Mouse (Mus musculus): ENCODE data around the gene Pde1a.
"Not testable (repeated sequence)": the region's sequence is repeated elsewhere in the genome, so short reads cannot be mapped to it uniquely, and the experiment has no call there.

Gene Pde1a

GRCm38 (mm10) chr2:79945898-79946675 is 183.2 kb downstream of the Pde1a start:
- no peak for DNase-seq

DNA sequence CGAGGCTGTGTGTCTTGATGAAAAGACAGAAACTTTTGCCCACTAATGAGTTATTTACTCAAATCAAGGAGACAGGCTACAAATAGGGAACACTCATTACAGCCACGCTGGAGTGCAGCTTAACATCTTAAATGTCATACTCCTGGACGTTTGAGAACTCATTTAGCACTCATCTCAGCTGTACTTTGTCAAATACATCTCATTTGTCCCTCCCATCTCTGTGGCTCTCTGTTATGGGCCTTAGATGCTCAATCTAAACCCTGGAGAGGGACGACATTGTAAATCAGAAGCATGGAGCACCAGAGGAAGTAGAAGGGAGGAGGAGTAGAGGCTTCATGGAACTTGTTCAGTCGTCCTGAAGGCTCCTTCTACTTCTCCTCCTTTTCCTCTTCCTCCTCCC is 194.6 kb downstream of the Pde1a start:
- DNase-seq = no peak

GRCm38 (mm10) chr2:79922356-79922755 is 206.9 kb downstream of the Pde1a start:
- no peak for DNase-seq

DNA sequence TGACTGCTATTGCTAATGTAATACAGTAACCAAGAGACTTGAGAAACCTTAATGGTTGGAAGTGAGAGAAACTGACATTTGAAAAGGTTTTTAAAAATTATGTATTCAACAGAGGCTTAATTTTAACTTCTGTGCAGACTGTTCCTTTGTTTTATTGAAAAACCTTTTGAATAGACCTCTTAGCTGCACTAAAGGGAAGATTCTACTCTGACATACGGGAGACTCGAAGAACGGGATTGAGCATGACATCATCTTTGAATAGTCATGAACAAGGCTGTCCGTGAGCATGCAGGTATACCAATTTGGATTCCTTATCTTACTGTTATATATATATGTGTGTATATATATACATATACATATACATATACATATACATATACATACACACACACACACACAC is 207.9 kb downstream of the Pde1a start:
- no peak for DNase-seq

DNA sequence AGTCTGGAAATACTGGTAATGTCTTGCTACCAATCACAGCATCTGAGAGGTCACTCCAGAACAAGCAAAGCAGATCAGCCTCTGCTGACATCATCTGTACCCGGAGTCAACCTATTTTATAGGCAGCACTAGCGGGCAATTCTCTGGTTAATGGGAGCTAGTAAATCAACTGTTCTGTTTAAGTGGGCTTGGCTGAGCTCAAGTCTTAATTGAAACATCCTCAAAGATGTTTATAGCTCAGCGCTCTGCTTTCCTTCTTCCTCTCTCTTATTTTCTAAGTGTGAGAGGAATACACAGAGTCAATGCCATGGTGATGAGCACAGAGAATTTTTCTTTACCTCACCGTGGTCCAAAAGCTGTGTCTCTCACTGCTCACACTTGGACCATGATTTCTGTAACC is 208.8 kb downstream of the Pde1a start:
- DNase-seq = no peak

GRCm38 (mm10) chr2:79901841-79902510 is 227.3 kb downstream of the Pde1a start:
- DNase-seq = no peak

DNA sequence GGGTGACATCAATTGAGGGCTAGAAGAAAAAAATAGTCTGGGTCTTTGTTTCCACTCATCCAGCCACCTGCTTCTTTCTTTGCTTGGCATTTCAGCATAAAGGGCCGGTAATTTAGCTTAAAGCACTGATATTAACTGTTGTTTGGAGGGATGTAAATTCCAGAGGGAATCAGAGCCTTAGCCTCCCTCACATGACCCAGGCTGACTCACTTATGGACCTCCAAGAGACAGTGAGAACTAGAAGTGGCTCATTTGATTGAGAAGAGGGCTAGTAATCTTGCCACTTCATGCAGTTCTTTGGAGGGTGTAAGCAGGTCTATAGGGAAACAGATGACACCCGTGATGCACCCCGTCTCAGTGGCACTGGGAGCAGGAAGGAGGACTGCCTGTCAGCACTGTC is 230.7 kb downstream of the Pde1a start:
- DNase-seq = no peak

- DNase-seq = peak in 1 of 2 experiments; percentile 5
Observed at GRCm38 (mm10) chr2:79892829-79893228, 236.4 kb downstream of the Pde1a start.

DNA sequence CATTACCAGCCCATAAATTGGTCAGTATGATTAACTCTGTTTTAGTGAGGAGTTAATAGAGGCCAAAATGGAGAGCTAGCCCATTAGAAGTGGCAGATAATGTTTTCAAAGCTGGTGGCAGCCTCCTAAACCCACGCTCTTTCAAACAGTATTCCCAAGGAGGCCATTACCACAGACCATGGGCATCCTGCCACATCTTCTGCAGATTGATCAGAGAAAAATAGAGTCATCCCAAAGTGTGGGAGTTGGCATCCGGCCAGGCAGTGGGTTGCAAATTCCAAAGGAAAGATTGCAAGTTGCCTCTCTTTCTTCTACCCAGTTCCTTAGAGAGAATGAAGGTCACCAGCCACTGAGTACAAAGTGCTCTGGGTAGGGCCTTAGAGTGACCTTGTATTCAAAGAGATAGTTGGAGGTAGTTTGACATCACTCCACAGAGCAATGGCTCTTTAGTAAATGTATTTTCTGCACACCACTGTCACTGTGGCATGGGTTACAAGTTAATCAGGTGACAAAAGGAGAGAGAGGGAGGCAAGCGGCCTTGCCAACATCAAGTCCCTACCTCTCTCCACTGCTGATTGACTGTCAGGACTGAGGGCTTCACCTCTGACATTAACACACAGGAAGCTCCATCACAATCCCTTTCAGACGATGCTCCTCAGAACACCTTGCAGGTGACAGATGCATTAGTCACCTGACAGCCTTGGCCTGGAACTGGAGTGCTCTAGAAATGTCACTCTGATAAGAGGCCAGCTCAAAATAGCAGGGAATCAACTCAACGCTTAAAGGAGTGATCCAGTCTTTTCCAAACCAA is 237.3 kb downstream of the Pde1a start:
- DNase-seq = peak; percentile 36 to 39

GRCm38 (mm10) chr2:79890726-79891125 is 238.5 kb downstream of the Pde1a start:
- DNase-seq = no peak

DNA sequence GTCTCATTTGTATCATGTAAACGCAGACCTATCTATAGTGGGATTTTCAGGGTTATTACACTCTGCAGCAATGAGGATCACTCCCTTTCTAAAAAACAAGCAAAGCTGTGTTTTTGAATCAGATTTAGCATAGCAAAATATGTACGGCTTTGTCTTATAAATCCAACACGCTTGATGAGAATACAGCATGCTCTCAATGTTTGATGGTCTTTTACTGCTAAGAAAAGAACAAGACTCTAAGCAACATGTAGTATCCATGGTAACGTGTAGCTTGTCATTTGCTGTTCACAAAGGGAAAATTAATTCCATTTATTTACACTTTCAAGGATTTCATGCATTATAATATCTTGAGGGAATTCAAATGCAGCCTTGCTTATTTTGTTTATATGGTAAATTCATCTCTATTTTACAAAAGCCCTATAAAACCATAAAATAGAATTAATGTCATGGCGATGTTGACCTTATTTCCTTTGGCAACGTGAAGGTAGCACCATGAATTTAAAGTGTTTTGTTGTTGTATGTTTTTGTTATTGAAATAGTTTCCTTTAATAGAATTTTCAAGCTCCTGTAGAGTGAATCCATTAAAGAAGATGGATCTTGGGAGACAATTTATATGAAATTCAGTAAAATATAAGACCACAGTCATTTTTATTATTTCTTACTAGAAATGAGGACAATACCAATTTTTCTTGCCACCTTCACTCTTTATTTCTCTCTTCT is 245.5 kb downstream of the Pde1a start:
- no peak for DNase-seq

DNA sequence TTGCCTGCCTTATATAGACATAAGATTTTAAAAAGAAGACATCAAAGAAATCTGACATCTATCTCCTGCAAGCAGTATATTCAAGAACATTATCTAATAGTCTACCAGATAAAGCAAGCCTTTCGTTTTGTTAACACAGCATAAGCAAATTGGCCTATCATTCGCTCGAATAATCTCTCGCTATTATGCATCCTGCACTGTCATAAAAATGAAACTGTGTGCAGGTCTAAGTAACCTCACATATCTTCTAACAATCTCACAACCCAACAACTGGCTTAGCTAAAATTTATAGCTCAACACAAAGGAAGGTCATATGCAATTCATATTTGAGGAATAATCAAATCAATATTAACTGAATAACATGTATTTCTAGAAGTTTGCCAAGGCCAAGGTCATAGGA is 246.0 kb downstream of the Pde1a start:
- no peak for DNase-seq

DNA sequence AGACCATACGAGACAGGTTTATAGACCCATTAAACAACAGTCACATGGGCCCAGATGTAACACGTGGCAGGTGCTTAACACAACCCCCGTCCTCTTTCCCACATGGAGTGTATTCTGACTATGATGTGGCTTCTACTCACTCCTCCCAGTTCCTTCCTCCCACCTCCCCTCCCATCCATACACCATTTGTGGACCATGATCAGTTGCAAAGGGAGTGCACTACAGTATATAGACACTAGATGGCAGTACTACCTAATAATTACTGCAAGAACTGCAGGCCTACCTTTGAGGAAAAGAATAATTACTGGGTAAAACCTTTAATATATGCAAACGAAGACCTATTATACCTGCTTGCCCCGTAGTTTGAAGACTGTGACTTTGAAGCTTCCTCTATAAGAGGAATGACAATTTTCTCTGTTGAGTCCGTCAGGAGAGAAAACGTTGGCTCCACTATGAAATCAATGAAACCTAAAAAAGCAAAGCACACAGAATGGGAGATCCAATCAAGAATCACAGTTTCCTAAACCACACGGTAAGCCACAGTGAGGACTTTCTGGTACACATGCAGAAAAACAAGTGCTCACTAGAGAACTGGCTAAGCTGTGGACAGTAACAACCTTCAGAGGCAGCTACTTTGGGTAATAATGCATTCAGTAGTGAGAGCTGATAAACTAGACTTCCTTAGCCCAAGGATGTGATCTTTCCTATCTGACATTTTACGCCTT is 263.8 kb downstream of the Pde1a start:
- peak; percentile 56 to 87 for DNase-seq

GRCm38 (mm10) chr2:79856874-79857273 is 272.4 kb downstream of the Pde1a start:
- no peak for DNase-seq

DNA sequence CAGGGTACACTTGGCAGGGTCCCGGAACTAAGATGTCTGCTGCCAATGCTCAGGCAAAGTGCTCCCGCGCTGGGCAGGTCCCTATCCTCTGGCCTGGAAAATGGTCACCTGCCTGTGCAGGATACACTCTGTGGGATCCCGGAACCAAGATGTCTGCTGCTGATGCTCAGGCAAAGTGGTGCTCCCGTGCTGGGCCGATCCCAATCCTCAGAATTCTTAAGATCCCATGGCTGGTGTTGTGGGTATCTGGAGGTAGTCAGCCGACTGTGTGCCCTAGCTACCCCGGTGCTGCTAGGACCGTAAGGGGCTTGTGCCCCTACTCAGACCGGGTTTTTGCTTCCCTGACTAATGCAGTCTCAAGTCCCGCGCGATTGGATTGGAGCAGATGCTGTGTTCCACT is 281.9 kb downstream of the Pde1a start:
- DNase-seq = not testable (repeated sequence)

- DNase-seq = no peak
Observed at GRCm38 (mm10) chr2:79839513-79839912, 289.7 kb downstream of the Pde1a start.

GRCm38 (mm10) chr2:79839090-79839489 is 290.2 kb downstream of the Pde1a start:
- no peak for DNase-seq

DNA sequence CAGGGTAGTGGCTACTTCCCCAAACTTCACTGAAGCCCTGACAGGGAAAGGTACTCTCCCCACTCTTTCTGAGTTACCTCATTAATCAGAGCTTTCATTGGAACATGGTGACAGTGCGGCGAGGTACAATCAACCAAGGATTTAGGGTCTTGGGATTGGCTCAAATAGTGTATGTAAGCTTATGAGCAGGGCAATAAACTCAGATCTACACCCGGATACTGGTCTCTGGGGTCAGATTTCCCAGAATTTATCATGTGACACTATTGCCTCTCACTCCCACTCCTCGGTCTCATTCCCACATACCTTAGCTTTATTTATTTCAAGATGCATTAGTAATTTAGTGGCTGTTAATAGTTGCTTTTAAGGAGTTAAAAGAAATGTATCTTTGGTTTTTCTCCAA is 303.4 kb downstream of the Pde1a start:
- DNase-seq = no peak

DNA sequence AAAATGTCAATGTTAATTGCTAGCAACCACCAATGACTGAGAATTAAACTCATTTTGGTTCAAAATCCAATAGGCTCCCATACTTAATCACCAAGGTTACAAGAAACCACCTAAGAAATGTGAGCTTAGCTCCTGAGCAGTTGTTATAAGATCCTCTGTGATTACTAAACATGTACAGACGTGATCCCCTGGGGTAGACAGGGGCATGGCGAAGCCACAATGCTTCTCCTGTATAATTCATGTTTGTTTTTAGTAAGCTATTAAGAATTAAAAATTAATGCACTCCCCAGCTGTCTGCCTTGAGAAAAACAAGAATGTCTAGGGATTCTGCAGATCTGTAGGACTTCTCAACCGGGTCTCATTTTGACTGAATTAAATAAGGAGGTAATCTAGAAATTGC is 309.7 kb downstream of the Pde1a start:
- DNase-seq = no peak

DNA sequence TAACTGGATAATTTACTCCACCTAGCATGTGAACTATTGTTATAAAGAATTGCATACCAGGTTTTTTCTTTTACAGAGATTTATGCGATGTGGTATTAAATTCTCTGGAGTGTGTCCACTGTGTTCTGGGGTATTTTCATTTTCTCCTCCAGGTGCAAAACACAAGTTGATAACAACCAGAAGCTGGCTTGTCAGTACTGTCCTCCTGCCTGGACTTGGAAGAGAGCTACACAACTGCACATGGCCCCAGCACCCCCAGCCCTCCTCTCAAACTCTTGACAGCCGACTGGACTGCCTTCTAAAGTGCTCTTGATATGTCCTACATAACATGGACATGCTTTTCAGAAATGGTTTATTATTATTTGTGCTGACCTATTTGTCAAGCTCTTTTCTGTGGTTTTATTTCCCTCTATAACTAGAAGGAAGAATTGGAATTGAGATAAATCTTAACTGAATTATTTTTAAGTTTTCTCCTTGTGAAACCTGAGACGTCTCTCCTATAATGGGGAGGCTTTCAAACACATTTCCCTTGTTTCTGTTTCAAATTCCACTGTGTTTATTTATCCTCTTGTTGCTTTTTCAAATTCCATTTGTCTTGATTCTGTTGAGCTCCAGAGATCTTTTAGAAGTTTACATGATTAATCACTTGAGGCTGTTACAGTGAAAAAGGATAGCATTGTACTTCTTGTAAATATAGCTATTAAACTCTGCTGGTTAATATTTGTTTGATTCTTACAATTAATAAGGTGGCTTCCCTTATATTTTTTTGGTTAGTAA is 313.4 kb downstream of the Pde1a start:
- DNase-seq = no peak

DNA sequence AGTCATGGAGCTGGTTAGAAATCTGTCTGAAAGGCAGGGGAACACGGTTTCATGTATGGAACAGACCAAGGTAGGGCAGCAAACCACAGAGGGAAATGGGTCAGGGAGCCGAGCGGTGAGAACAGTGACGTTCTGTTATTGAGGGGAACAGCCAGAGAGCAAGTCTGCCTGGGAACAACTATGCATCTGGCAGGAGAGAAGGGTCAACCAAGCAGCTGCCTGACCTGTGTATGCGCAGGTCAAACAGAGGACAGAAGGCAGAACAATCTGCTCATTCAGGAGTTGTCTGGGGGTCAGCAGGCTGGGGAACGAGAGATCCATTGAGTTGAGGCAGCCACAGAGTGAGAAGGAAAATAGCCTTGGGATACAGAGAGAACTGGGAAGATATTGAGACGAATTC is 330.6 kb downstream of the Pde1a start:
- no peak for DNase-seq

All from cerebellum, postnatal 10 days (tissue).